Mouse (Mus musculus): ENCODE data around the gene Cdc37.
A peak's percentile ranks its signal among the peaks of the same experiment; 100 is the strongest.

- TF ChIP-seq NELFE (IDR thresholded peaks at IDR 0.05; ENCODE audit: low read depth, low read length) (no peak), EP300 (IDR thresholded peaks at IDR 0.05; ENCODE audit: low read depth in 1 of 2, low read length in 2 of 2) (no peak), POLR2A (IDR thresholded peaks at IDR 0.05; ENCODE audit: control insufficient read depth in 1 of 2, insufficient read depth in 1 of 2, low read depth in 1 of 2, low read length in 2 of 2, poor library complexity in 1 of 2) (peak in 1 of 2 experiments; percentile 50; a peak in 1 of 4 replicates), UBTF (IDR thresholded peaks at IDR 0.05; ENCODE audit: borderline replicate concordance, insufficient read depth, low read depth, low read length) (no peak; the same call in 1 of the 2 replicates), ZNF384 (IDR thresholded peaks at IDR 0.05; ENCODE audit: low read depth, low read length) (no peak), CTCF (IDR thresholded peaks at IDR 0.05 in 2 of 3, conservative IDR thresholded peaks at IDR 0.05 in 1 of 3; ENCODE audit: control insufficient read depth in 1 of 3, insufficient read depth in 1 of 3, low read depth in 2 of 3, low read length in 3 of 3, poor library complexity in 1 of 3, severe bottlenecking in 1 of 3) (no peak), USF1 (IDR thresholded peaks at IDR 0.05; ENCODE audit: low read depth, low read length) (no peak), SIN3A (IDR thresholded peaks at IDR 0.05; ENCODE audit: low read length) (no peak), MAFK (IDR thresholded peaks at IDR 0.05; ENCODE audit: borderline replicate concordance, low read depth, low read length) (no peak), MXI1 (IDR thresholded peaks at IDR 0.05; ENCODE audit: low read depth, low read length) (no peak), ELF1 (IDR thresholded peaks at IDR 0.05; ENCODE audit: low read depth, low read length) (no peak)
Observed at GRCm38 (mm10) chr9:21167140-21168097, 17.6 kb upstream of the Cdc37 start.
